Mouse (Mus musculus) kidney, adult 2 months (tissue): ENCODE measurements at regions not wholly inside any gene's neighbourhood (a gene's known extent, or its start where the extent isn't known, plus 50 kb on each side); places are given as distances from the start of the nearest gene placed in this dataset.

Experiments used
- DNase-seq: peaks from one replicate; pipeline ENCODE4 v3.0.0; 2021
- H3K27ac ChIP-seq: fragments of 200-500 bp; 2 replicates; pipeline ENCODE4 v1.5.1; 2012; ENCODE audit warnings: low read depth, low read length, control low read depth, inconsistent platforms; ENCODE audit not compliant: insufficient read depth
- H3K27me3 ChIP-seq: fragments of 200-500 bp; replicated peaks from 2 replicates; pipeline ENCODE4 v1.6.1; 2012; ENCODE audit warnings: mild to moderate bottlenecking, moderate library complexity, low read length, inconsistent platforms; ENCODE audit not compliant: control insufficient read depth, insufficient read depth
- H3K36me3 ChIP-seq: fragments of 200-500 bp; 2 replicates; pipeline ENCODE4 v1.6.1; 2012; ENCODE audit warnings: mild to moderate bottlenecking, moderate library complexity, low read length, inconsistent platforms; ENCODE audit not compliant: control insufficient read depth, insufficient read depth
- H3K4me1 ChIP-seq: fragments of 200-500 bp; 2 replicates; pipeline ENCODE4 v1.6.1; 2011; ENCODE audit warnings: low read length; ENCODE audit not compliant: control insufficient read depth, insufficient read depth
- H3K4me3 ChIP-seq: fragments of 200-500 bp; 2 replicates; pipeline ENCODE4 v1.5.1; 2011; ENCODE audit warnings: mild to moderate bottlenecking, low read depth, low read length, control low read depth; ENCODE audit not compliant: insufficient read depth
- CTCF ChIP-seq: fragments of 200-500 bp; conservative IDR thresholded peaks from 2 replicates; pipeline ENCODE4 v1.5.1; 2011; ENCODE audit warnings: low read depth, mild to moderate bottlenecking, control low read depth, low read length, moderate library complexity, mixed read lengths; ENCODE audit not compliant: insufficient read depth, insufficient read length
- POLR2A ChIP-seq: fragments of 200-500 bp; IDR thresholded peaks from one replicate; pipeline ENCODE4 v1.6.1; 2011; ENCODE audit warnings: low read depth, low read length, control low read depth
- WGBS: fragments of 180-500 bp; shearing (Covaris S2); methylation state at CpG from one replicate; pipeline ENCODE4 v1.1.7; 2018; 5-methylcytosine and 5-hydroxymethylcytosine counted together

DNA sequence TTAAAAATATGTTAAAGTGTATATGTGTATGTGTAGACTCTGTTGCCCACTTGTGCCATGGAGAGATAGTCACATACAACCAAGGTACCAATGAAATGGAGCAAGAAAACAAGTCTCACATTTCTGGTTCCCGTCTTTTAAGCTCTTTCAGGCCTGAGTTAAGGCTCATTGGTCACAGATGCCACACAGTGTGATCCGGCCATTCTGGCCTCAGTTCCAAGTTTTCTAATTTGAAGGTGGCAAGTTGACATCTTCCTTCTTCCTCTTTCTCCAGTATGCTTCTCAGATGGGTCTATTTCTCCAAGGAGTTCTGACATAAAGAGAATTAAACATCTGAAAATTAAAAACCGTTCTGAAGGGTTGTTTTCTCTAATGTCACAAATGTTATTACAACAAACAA is 66.9 kb upstream of the Zfp703 start:
- no peaks in the 10 kb centered on the region for H3K4me1 ChIP-seq
- H3K36me3 ChIP-seq, result no peaks in the 10 kb centered on the region
- no peaks in the 10 kb centered on the region for H3K27me3 ChIP-seq
- 70% methylated on average over 3 of the region's 3 CpGs for WGBS
- no peak overlapping the region for H3K27ac ChIP-seq
- DNase-seq, result no peak
- TF ChIP-seq POLR2A (no peak), CTCF (no peak)
- H3K4me3 ChIP-seq, result no peak overlapping the region

DNA sequence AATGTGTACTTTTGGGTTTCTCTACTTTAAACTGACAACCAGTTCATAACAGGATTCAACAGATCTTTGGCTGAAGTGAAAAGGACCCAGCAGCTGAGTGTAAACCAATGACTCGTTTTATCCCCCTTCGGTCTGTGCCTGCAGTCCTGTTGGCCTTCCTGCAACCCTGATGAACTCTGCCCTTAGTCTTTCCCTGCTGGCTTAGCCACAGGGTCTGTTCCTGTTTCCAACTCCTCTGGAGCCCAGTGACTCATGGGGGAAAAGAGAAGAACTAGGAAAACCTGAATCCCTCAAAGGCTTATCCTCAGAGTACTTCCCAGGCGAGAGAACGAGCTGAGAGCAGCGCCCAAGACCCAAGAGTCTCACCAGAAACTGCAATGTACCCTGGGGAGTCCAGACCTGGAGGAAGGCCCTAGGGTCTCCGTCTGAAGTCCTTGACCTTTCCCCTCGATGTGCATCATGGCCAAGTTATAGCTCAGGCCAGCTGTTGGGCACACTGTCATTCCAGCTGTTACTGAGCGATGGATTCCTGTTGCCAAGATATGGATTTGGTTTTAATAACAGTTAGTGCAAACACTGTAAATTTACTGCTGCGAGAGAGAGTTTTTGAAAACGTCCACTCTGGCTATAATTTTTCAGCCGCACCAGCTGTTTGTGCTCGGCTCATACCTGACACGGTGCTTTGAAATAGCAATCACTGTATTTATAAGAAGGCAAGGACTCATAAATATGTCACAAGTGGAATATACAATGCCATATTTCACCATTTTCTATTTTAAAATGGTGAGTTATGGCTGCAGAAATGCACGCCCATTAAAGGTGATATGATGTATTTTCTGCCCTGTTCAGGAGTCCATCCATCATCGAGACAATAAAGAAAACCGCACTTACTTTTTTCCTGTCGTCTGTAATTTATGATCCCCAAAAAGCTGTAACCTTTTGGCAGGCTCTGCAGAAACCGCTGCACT is 63.3 kb upstream of the Zfp703 start:
- H3K27ac ChIP-seq, result no peak overlapping the region
- no peak for DNase-seq
- TF ChIP-seq POLR2A (no peak), CTCF (no peak)
- no peak overlapping the region for H3K4me3 ChIP-seq
- no peaks in the 10 kb centered on the region for H3K36me3 ChIP-seq
- H3K4me1 ChIP-seq, result no peaks in the 10 kb centered on the region
- no peaks in the 10 kb centered on the region for H3K27me3 ChIP-seq
- 52% methylated on average over 18 of the region's 18 CpGs for WGBS

DNA sequence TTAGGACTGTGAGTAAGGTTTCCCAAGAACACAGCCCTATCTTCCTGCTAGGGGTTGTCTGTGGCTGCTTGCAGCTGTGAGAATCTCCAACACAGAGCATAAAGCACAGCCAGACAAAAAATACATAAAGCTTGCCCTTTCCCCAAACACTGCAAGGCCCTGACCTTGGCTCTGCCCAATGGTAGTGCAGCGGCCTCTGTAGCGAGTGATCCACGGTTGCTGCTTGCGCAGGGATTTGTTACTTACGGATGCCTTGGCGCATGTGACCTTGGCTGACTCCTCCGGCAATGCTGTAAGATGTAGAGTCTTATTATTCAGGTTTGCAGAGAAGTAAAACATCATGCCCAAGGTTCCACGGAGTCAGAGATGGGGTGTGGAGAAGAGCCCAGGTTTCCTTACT is 61.4 kb upstream of the Zfp703 start:
- Histone ChIP-seq H3K27me3 (no peaks in the 10 kb centered on the region), H3K4me1 (no peaks in the 10 kb centered on the region), H3K36me3 (no peaks in the 10 kb centered on the region), H3K4me3 (no peak overlapping the region), H3K27ac (no peak overlapping the region)
- 87% methylated on average over 8 of the region's 8 CpGs for WGBS
- no peak for DNase-seq
- TF ChIP-seq POLR2A (no peak), CTCF (no peak)

DNA sequence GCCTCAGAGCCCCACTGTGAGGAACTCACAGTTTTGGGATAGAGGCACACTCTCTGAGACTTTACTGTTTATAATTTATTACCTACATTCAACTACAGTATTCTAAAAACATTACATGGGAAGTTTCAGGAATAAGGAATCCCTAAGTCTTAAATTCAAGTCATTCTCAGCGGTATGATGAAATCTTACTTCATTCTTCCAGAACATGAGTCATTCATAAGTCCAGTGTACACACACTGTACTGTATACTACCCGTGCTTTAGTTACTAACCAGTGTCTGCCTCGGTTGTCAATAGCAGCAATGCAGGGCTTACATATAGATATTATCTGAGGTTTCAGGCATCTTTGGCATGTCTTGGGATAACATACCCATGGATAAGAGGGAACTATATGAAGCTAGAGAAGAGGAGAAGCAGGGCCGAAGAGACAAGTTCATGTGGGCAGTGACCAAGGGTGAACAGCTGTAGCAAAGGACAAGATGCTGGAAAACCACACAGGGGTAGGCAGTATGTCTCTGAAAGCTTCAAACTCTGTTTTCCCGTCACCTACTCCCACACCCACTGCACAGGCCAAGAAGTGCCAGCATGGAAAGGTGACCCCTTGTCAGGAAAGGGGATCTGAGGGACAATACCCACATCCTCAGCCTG is 55.5 kb upstream of the Zfp703 start:
- H3K4me1 ChIP-seq, result no peaks in the 10 kb centered on the region
- no peaks in the 10 kb centered on the region for H3K36me3 ChIP-seq
- WGBS, result 86% methylated on average over 5 of the region's 5 CpGs
- H3K4me3 ChIP-seq, result no peak overlapping the region
- no peak for DNase-seq
- no peak for TF ChIP-seq POLR2A
- H3K27ac ChIP-seq, result no peak overlapping the region
- no peaks in the 10 kb centered on the region for H3K27me3 ChIP-seq

DNA sequence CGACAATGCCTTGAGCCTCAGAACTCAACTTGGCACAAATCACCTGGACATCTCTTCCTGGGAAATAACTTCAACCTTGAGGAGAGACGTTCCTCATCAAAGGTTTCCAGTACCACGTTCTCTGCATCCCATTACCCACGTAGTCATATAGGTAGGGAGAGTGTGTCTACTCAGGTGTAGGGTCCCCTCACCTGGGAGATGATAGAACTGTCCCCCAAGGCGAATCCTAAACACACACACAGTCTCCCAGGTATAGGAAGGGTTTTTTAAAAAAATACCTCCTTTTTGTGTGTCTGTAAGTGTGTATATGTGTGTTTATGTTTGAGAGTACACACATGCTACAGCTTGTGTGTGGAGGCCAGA is 55.0 kb upstream of the Zfp703 start:
- DNase-seq, result no peak
- H3K4me3 ChIP-seq, result no peak overlapping the region
- H3K36me3 ChIP-seq, result no peaks in the 10 kb centered on the region
- H3K27me3 ChIP-seq, result no peaks in the 10 kb centered on the region
- H3K27ac ChIP-seq, result no peak overlapping the region
- WGBS, result 85% methylated on average over 5 of the region's 5 CpGs
- TF ChIP-seq POLR2A (no peak), CTCF (no peak)
- no peaks in the 10 kb centered on the region for H3K4me1 ChIP-seq

DNA sequence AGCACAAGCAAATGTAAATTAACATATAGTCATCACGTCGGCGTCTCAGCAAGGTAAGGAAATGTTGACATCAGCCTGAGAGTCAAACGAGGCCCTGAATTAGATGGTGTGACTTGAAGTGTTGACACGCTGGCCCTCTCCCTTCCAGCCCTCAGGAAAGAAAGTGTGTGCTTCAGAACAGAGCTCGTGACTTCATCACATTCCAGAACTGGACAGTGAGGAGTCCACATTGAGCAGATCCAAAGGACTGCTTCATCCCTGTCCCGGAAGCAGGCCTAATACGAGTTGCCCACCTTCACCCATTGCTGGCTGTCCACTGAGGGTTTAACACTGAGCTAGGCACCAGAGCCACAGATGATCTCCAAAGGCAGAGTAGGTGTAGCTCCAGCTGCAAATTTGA is 54.0 kb upstream of the Zfp703 start:
- H3K27ac ChIP-seq, result no peak overlapping the region
- H3K27me3 ChIP-seq, result no peaks in the 10 kb centered on the region
- WGBS, result 92% methylated on average over 8 of the region's 8 CpGs
- TF ChIP-seq CTCF, result no peak
- no peak for TF ChIP-seq POLR2A
- H3K4me3 ChIP-seq, result no peak overlapping the region
- DNase-seq, result no peak
- H3K36me3 ChIP-seq, result no peaks in the 10 kb centered on the region
- no peaks in the 10 kb centered on the region for H3K4me1 ChIP-seq
